Mouse (Mus musculus) embryo, embryonic 10.5 days (tissue): ENCODE measurements at regions not wholly inside any gene's neighbourhood (a gene's known extent, or its start where the extent isn't known, plus 50 kb on each side); places are given as distances from the start of the nearest gene placed in this dataset.

Experiments
- DNase-seq: peaks from one replicate; pipeline ENCODE4 v3.0.0-alpha.2; 2015; ENCODE audit warnings: low spot score

GRCm38 (mm10) chr9:5201779-5202178 lies 96.5 kb upstream of the Casp1 start:
- DNase-seq: peak; percentile 0
